10 mouse cellular contexts compared by ENCODE assay signal in genomic region chr5:110868460-110868859, GRCm38 (mm10). TPM values are rescaled to one million over a fixed set of nuclear protein-coding genes. Genes with fewer than 3 reads are reported as not detected.
A peak's percentile ranks its signal among the peaks of the same experiment; 100 is the strongest.
DNase-seq lines count a peak whose midpoint lies in the region; ATAC-seq and TF ChIP-seq lines count a peak whose summit lies in the region.
"Had no signal": no experiment of that assay in that cellular context is flagged by ENCODE, and none has a peak within 500 bp of the region (broad histone marks: within the 10 kb centered on the region; RNA-seq: fewer than 3 reads in every experiment).

No protein-coding gene starts in this region.

- H3K9me3 ChIP-seq in forebrain, postnatal 0 days (ENCODE audit: low read length): no peaks in the 10 kb centered on the region
- H3K9me3 ChIP-seq in midbrain, embryonic 14.5 days (ENCODE audit: control insufficient read depth, low read length): no peaks in the 10 kb centered on the region

- no peak overlapping the region for H3K4me3 ChIP-seq in gastrocnemius, adult 2 months
- no peak overlapping the region for H3K4me3 ChIP-seq in forebrain, postnatal 0 days (ENCODE audit: low read depth, low read length)
- H3K4me3 ChIP-seq in midbrain, embryonic 14.5 days (replicated peaks; ENCODE audit: low read depth, low read length): no peak overlapping the region

- WGBS in forebrain, postnatal 0 days: 19% methylated on average over 4 of the region's 4 CpGs
- 38% methylated on average over 4 of the region's 4 CpGs for WGBS in midbrain, embryonic 14.5 days

- H3K4me1 ChIP-seq in forebrain, postnatal 0 days (ENCODE audit: insufficient read depth): peaks cover 6% of the 10 kb centered on the region; the same call in 1 of the 2 replicates
- H3K4me1 ChIP-seq in midbrain, embryonic 14.5 days (ENCODE audit: control insufficient read depth, insufficient read depth, low read length): peaks cover 16% of the 10 kb centered on the region; the same call in 1 of the 2 replicates

- peak; percentile 60; the same call in 1 of the 2 replicates for ATAC-seq in forebrain, postnatal 0 days
- no peak; the same call in 1 of the 2 replicates for ATAC-seq in midbrain, embryonic 14.5 days (ENCODE audit: low FRiP score, low TSS enrichment)

- H3K9ac ChIP-seq in forebrain, postnatal 0 days: no peak overlapping the region
- H3K9ac ChIP-seq in midbrain, embryonic 14.5 days (replicated peaks; ENCODE audit: low read length): no peak overlapping the region

- TF ChIP-seq CTCF in gastrocnemius, adult 2 months (IDR thresholded peaks at IDR 0.05): no peak
- no peak for TF ChIP-seq CTCF in forebrain, postnatal 0 days (IDR thresholded peaks at IDR 0.05; ENCODE audit: low read depth)

- H3K27me3 ChIP-seq in forebrain, postnatal 0 days (ENCODE audit: insufficient read depth, low read length): no peaks in the 10 kb centered on the region
- H3K27me3 ChIP-seq in midbrain, embryonic 14.5 days (ENCODE audit: control insufficient read depth, insufficient read depth, low read length): no peaks in the 10 kb centered on the region

- intact Hi-C loops in gastrocnemius, adult 2 months (cut with DNase I): no loop called here
- intact Hi-C loops in gastrocnemius, postnatal 36 days (cut with DNase I): no loop called here

- no peak overlapping the region for H3K4me2 ChIP-seq in forebrain, postnatal 0 days (ENCODE audit: low read depth)
- H3K4me2 ChIP-seq in midbrain, embryonic 14.5 days (ENCODE audit: low read length): no peak overlapping the region

- DNase-seq in gastrocnemius, adult 2 months: no peak
- DNase-seq in gastrocnemius, postnatal 36 days: no peak
- DNase-seq in MN1 (ENCODE audit: low spot score): peak; percentile 20
- peak; percentile 25 for DNase-seq in forebrain, postnatal 0 days
- DNase-seq in midbrain, embryonic 14.5 days: peak; percentile 56
- DNase-seq in adrenal gland, adult (ENCODE audit: inconsistent age in 2 of 2, low spot score in 1 of 2): no peak
- no peak for DNase-seq in thymus, adult 18-20 months
- DNase-seq in layer of hippocampus, adult 9-10 months (ENCODE audit: low spot score): no peak
- DNase-seq: kidney, adult 9 months; right cerebral cortex, adult 18-20 months had no signal

- H3K27ac ChIP-seq in gastrocnemius, adult 2 months: peak overlapping the region; percentile 63
- H3K27ac ChIP-seq in forebrain, postnatal 0 days (ENCODE audit: low read depth, low read length): peak overlapping the region; percentile 40; the same call in 1 of the 2 replicates
- H3K27ac ChIP-seq in midbrain, embryonic 14.5 days (replicated peaks; ENCODE audit: low read depth, low read length): peak overlapping the region; percentile 49

- no peaks in the 10 kb centered on the region for H3K36me3 ChIP-seq in forebrain, postnatal 0 days (ENCODE audit: insufficient read depth)
- H3K36me3 ChIP-seq in midbrain, embryonic 14.5 days (ENCODE audit: control insufficient read depth, insufficient read depth, low read length): no peaks in the 10 kb centered on the region

RNA-seq across cellular contexts. Expression of gene Ttc28, which starts 11.1 kb away (rescaled TPM):
- total RNA-seq in gastrocnemius, adult 2 months (2021): 10 to 100 TPM; 11.9 to 16.6 TPM
- total RNA-seq in gastrocnemius, postnatal 36 days (2021): 10 to 100 TPM; 12.6 to 13.9 TPM
- 50.4 and 58.2 TPM in 2 replicates for total RNA-seq in forebrain, postnatal 0 days (2014; rRNA removed)
- polyA plus RNA-seq in forebrain, postnatal 0 days (2015; fragmentation: Nextera tagmentation; extraction: Ambion mirVana): 12.6 and 14.5 TPM in 2 replicates
- polyA plus RNA-seq in midbrain, embryonic 14.5 days (2014; fragmentation: Nextera tagmentation; extraction: Ambion mirVana): 29.9 and 30.9 TPM in 2 replicates

RNA-seq across cellular contexts. Expression of gene Chek2, which starts 28.7 kb away (rescaled TPM):
- 1 to 10 TPM in 1 of 2 experiments, under 1 TPM in 1; 0.92 to 1.1 TPM for total RNA-seq in gastrocnemius, adult 2 months (2021)
- total RNA-seq in gastrocnemius, postnatal 36 days (2021): 1 to 10 TPM; 1.1 to 1.3 TPM
- total RNA-seq in forebrain, postnatal 0 days (2014; rRNA removed): 2.9 and 3.8 TPM in 2 replicates
- 3.4 and 4.3 TPM in 2 replicates for polyA plus RNA-seq in forebrain, postnatal 0 days (2015; fragmentation: Nextera tagmentation; extraction: Ambion mirVana)
- 2.5 and 5.9 TPM in 2 replicates for polyA plus RNA-seq in midbrain, embryonic 14.5 days (2014; fragmentation: Nextera tagmentation; extraction: Ambion mirVana)

RNA-seq across cellular contexts. Expression of gene Hscb, which starts 28.9 kb away (rescaled TPM):
- total RNA-seq in gastrocnemius, adult 2 months (2021): 10 to 100 TPM; 14.1 to 19.4 TPM
- 10 to 100 TPM; 12.3 to 14.1 TPM for total RNA-seq in gastrocnemius, postnatal 36 days (2021)
- 10.8 and 16.0 TPM in 2 replicates for total RNA-seq in forebrain, postnatal 0 days (2014; rRNA removed)
- polyA plus RNA-seq in forebrain, postnatal 0 days (2015; fragmentation: Nextera tagmentation; extraction: Ambion mirVana): 11.2 and 11.9 TPM in 2 replicates
- 8.1 and 8.9 TPM in 2 replicates for polyA plus RNA-seq in midbrain, embryonic 14.5 days (2014; fragmentation: Nextera tagmentation; extraction: Ambion mirVana)

RNA-seq across cellular contexts. Expression of gene Ulk1, which starts 58.6 kb away (rescaled TPM):
- total RNA-seq in gastrocnemius, adult 2 months (2021): 10 to 100 TPM; 49.1 to 70.6 TPM
- 10 to 100 TPM; 46.3 to 49.4 TPM for total RNA-seq in gastrocnemius, postnatal 36 days (2021)
- total RNA-seq in forebrain, postnatal 0 days (2014; rRNA removed): 49.8 and 65.9 TPM in 2 replicates
- 16.8 and 20.8 TPM in 2 replicates for polyA plus RNA-seq in forebrain, postnatal 0 days (2015; fragmentation: Nextera tagmentation; extraction: Ambion mirVana)
- polyA plus RNA-seq in midbrain, embryonic 14.5 days (2014; fragmentation: Nextera tagmentation; extraction: Ambion mirVana): 59.0 and 66.0 TPM in 2 replicates

Comparison
In these comparisons a context has a peak if more than half of its experiments do, and no peak if none do; other contexts are left out.
1. DNase-seq: peak in MN1 (single experiment), forebrain, postnatal 0 days (single experiment) and midbrain, embryonic 14.5 days (single experiment); none in gastrocnemius, adult 2 months (single experiment), gastrocnemius, postnatal 36 days (0 of 2), adrenal gland, adult (0 of 2), thymus, adult 18-20 months (0 of 2) and layer of hippocampus, adult 9-10 months (single experiment).
2. Peak in every context shown above with its lines, with median percentiles within 50 percentile points of each other: H3K27ac ChIP-seq.